Mouse (Mus musculus): ENCODE measurements at regions not wholly inside any gene's neighbourhood (a gene's known extent, or its start where the extent isn't known, plus 50 kb on each side); places are given as distances from the start of the nearest gene placed in this dataset.

DNA sequence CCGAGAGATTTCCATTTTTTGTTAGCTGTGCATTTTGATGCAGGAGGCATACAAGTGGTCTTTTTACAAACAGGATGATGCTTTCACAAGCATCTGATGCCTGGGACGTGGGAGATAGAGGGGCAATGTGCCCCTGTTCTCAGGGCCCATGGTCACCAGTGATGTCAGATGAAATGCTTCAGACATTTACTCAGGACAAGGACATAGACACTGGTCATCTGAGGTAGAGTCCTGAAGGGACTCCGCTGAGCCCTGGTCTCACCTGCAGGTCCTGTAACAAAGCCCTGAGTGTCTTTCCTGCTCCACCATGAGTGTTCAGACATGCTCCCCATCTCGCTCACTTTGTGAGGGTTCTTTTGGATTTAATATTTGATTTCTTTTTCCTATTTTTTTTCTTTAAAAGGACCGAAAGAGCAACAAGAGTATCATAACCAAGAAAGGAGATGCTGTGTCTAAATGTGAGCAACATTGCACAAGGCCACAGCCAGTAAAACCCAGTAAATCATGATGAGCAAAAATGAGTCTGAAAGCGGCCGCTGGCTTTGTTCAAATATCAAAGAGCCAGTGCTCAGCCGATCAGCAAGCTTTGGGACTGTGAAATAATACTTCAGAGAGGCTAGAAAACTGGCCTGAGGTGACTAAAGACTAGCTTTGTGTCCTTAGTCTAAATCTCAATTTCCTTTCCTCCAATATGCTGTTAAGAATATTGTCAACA is 430.1 kb downstream of the Ate1 start:
- H3K4me3 ChIP-seq (ENCODE audit: insufficient read depth, low read depth, low read length): no peak overlapping the region
- WGBS: 94% methylated on average over 8 of the region's 8 CpGs
- TF ChIP-seq POLR2A (IDR thresholded peaks at IDR 0.05; ENCODE audit: insufficient read depth, low read depth, low read length) (no peak), CTCF (IDR thresholded peaks at IDR 0.05; ENCODE audit: insufficient read depth, low read depth, low read length) (no peak)
- no peak overlapping the region for H3K27ac ChIP-seq (ENCODE audit: insufficient read depth, low read depth, low read length)
- no peaks in the 10 kb centered on the region for H3K4me1 ChIP-seq (ENCODE audit: control insufficient read depth, insufficient read depth, low read length)

DNA sequence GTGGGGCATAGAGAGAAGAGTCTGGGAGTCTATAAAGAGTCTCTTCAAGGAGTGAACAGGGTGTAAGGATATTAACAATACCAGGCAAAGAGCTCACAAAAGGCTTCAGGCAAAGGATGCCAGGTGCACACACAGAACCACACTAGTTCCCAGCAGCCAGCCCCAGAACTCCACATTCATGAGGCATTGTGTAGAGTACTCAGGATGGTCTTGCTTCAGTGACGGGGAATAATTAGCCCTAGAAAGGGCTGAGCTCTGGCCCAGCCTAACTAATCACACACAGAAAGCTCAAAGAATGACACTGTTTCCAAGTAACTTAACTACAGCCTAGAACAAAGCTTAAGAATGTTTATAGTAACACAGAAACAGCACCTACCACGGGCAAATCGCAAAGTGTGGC is 428.2 kb downstream of the Ate1 start:
- no peak for TF ChIP-seq POLR2A (IDR thresholded peaks at IDR 0.05; ENCODE audit: insufficient read depth, low read depth, low read length)
- no peak for TF ChIP-seq CTCF (IDR thresholded peaks at IDR 0.05; ENCODE audit: insufficient read depth, low read depth, low read length)
- H3K4me1 ChIP-seq (ENCODE audit: control insufficient read depth, insufficient read depth, low read length): no peaks in the 10 kb centered on the region
- WGBS: 24% methylated on average over 3 of the region's 3 CpGs
- no peak overlapping the region for H3K4me3 ChIP-seq (ENCODE audit: insufficient read depth, low read depth, low read length)
- no peak overlapping the region for H3K27ac ChIP-seq (ENCODE audit: insufficient read depth, low read depth, low read length)

DNA sequence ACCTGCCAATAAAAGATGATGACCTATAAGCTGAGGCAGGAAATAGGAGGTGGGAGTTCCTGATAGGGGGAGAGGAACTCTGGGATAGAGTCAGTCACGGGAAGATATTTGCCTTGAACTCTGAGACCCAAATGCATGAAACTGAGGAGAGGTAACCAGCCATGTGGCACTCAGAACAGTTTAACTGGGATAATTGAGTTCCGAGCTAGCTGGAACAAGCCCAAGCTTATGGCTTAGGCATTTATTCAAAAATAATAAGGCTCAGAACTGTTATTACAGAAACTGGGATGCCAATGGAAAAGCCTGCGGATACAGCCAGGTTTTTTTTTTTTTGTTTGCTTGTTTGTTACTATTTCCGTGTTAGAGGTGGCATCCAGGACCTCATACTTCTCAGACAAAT is 425.0 kb downstream of the Ate1 start:
- Histone ChIP-seq H3K27ac (ENCODE audit: insufficient read depth, low read depth, low read length) (no peak overlapping the region), H3K4me3 (ENCODE audit: insufficient read depth, low read depth, low read length) (no peak overlapping the region), H3K4me1 (ENCODE audit: control insufficient read depth, insufficient read depth, low read length) (0 out of 2 replicates have a peak, but pooled peaks cover 2% of the 10 kb centered on the region)
- WGBS: 60% methylated on average over 4 of the region's 4 CpGs
- TF ChIP-seq CTCF (IDR thresholded peaks at IDR 0.05; ENCODE audit: insufficient read depth, low read depth, low read length) (no peak), POLR2A (IDR thresholded peaks at IDR 0.05; ENCODE audit: insufficient read depth, low read depth, low read length) (no peak)

DNA sequence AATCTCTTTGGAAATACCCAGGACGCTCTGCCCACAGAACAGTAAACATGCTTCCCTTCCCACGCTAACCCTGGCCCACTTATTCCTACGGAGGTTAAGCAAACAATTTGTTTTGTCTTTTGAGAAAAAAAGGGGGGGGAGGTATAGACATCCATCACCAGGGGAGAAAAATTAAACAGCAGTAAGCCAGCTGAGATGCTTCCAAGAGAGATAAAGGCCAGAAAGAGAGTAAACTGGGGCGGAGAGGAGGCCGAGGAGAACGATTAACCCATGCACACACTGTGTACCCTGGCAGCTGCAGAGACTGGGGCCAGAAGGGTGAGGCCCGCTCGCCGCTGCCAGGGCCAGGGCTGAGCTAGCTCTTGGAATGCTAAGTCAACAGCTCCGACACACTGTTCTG is 421.6 kb downstream of the Ate1 start:
- WGBS: 71% methylated on average over 10 of the region's 10 CpGs
- Histone ChIP-seq H3K4me1 (ENCODE audit: control insufficient read depth, insufficient read depth, low read length) (0 out of 2 replicates have a peak, but pooled peaks cover 2% of the 10 kb centered on the region), H3K27ac (ENCODE audit: insufficient read depth, low read depth, low read length) (no peak overlapping the region), H3K4me3 (ENCODE audit: insufficient read depth, low read depth, low read length) (no peak overlapping the region)
- TF ChIP-seq CTCF (IDR thresholded peaks at IDR 0.05; ENCODE audit: insufficient read depth, low read depth, low read length) (no peak), POLR2A (IDR thresholded peaks at IDR 0.05; ENCODE audit: insufficient read depth, low read depth, low read length) (no peak)

DNA sequence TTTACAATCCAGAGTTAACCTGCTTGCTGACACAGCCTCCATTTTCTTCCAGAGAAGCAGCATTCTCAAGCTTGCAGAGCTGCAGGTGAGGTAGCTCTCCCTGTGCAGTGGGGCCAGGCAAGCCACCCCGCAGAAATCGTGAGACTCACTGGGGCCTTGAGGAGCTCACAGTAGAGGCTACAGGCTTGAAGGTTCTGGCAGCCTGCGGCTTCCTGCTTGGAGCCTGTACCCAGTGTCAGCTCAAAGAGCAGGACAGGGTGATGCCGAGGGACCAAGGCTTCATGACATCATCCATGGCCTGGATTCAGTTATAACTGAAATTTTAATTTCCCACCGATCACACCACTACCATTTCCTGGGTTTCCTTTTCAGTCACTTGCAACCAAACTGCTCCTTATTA is 417.5 kb downstream of the Ate1 start:
- TF ChIP-seq CTCF (IDR thresholded peaks at IDR 0.05; ENCODE audit: insufficient read depth, low read depth, low read length): no peak
- no peak for TF ChIP-seq POLR2A (IDR thresholded peaks at IDR 0.05; ENCODE audit: insufficient read depth, low read depth, low read length)
- Histone ChIP-seq H3K4me1 (ENCODE audit: control insufficient read depth, insufficient read depth, low read length) (0 out of 2 replicates have a peak, but pooled peaks cover 2% of the 10 kb centered on the region), H3K4me3 (ENCODE audit: insufficient read depth, low read depth, low read length) (no peak overlapping the region), H3K27ac (ENCODE audit: insufficient read depth, low read depth, low read length) (no peak overlapping the region)
- 73% methylated on average over 5 of the region's 5 CpGs for WGBS

DNA sequence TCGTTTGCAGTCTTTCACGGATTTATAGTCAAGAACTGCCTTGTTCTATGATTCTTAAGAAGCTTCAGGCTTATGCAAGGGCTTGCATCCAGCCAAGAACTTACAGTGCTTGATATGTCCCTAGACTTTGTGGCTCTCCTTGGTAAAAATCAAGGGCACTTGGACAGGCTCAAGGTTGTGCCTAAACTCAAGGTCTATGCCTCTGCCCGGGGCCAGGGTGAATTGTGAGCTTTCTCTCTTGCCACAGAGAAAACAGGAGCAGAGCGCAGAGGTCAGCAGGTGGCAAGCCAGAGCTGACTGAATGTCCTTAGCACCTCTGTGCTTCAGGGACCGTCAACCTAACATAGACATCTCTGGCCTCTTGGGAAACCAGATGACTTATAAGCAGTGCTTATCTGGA is 413.2 kb downstream of the Ate1 start:
- TF ChIP-seq POLR2A (IDR thresholded peaks at IDR 0.05; ENCODE audit: insufficient read depth, low read depth, low read length) (no peak), CTCF (IDR thresholded peaks at IDR 0.05; ENCODE audit: insufficient read depth, low read depth, low read length) (no peak)
- H3K4me1 ChIP-seq (ENCODE audit: control insufficient read depth, insufficient read depth, low read length): no peaks in the 10 kb centered on the region
- no peak overlapping the region for H3K27ac ChIP-seq (ENCODE audit: insufficient read depth, low read depth, low read length)
- H3K4me3 ChIP-seq (ENCODE audit: insufficient read depth, low read depth, low read length): no peak overlapping the region
- 90% methylated on average over 5 of the region's 5 CpGs for WGBS

DNA sequence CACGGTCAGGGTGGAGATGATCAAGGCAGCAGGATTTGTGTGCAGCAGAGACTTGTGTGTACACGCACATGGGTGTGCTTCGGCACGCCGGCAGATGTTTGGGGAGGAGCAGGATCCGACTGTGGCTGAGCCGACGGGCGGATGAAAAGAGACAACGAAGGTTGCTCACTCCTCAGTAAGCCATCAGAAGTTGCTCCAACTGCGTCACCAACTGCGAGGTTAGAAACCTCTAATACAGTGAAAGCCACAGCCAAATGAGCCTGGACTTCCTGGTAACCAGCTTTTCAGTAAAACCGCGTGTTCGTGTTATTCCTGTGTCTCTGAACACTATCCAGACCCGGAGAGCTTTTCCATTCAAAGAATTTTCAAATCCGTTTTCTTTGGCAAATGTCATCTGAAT is 411.8 kb downstream of the Ate1 start:
- no peak for TF ChIP-seq POLR2A (IDR thresholded peaks at IDR 0.05; ENCODE audit: insufficient read depth, low read depth, low read length)
- TF ChIP-seq CTCF (IDR thresholded peaks at IDR 0.05; ENCODE audit: insufficient read depth, low read depth, low read length): no peak
- 50% methylated on average over 17 of the region's 17 CpGs for WGBS
- H3K4me3 ChIP-seq (ENCODE audit: insufficient read depth, low read depth, low read length): no peak overlapping the region
- H3K4me1 ChIP-seq (ENCODE audit: control insufficient read depth, insufficient read depth, low read length): no peaks in the 10 kb centered on the region
- no peak overlapping the region for H3K27ac ChIP-seq (ENCODE audit: insufficient read depth, low read depth, low read length)

All from olfactory bulb, adult 2 months (tissue).